Mouse (Mus musculus) cerebellum, postnatal 4 days (tissue): Measurements from ENCODE around the gene Rnf213.

Experiments
- DNase-seq, 2 experiments: peaks; one replicate each; pipeline ENCODE4 v3.0.0; 2022; ENCODE audit warnings: low spot score in 2 of 2, mixed read lengths in 1 of 2

The Rnf213 gene

GRCm38 (mm10) chr11:119514967-119515636, 122.2 kb downstream of the Rnf213 start:
- peak; percentile 60 to 89 for DNase-seq

GRCm38 (mm10) chr11:119515823-119516676, 123.2 kb downstream of the Rnf213 start:
- DNase-seq: no peak

- DNase-seq: no peak
Measured at GRCm38 (mm10) chr11:119516677-119517361, 123.9 kb downstream of the Rnf213 start.

- DNase-seq: no peak
Measured at GRCm38 (mm10) chr11:119519387-119519786, 126.5 kb downstream of the Rnf213 start.

GRCm38 (mm10) chr11:119520005-119520712, 127.3 kb downstream of the Rnf213 start:
- DNase-seq: no peak

GRCm38 (mm10) chr11:119520713-119521063, 127.8 kb downstream of the Rnf213 start:
- DNase-seq: no peak

- DNase-seq: no peak
Measured at GRCm38 (mm10) chr11:119521920-119522710, 129.2 kb downstream of the Rnf213 start.

GRCm38 (mm10) chr11:119522779-119523178, 129.9 kb downstream of the Rnf213 start:
- peak; percentile 51 to 88 for DNase-seq

- DNase-seq: no peak
Measured at GRCm38 (mm10) chr11:119523392-119523791, 130.5 kb downstream of the Rnf213 start.

- peak in 1 of 2 experiments; percentile 83 for DNase-seq
Measured at GRCm38 (mm10) chr11:119524545-119524949, 131.6 kb downstream of the Rnf213 start.

GRCm38 (mm10) chr11:119526068-119526966, 133.4 kb downstream of the Rnf213 start:
- no peak for DNase-seq

- no peak for DNase-seq
Measured at GRCm38 (mm10) chr11:119528930-119529329, 136.0 kb downstream of the Rnf213 start.

- peak in 1 of 2 experiments; percentile 58 for DNase-seq
Measured at GRCm38 (mm10) chr11:119532460-119532859, 139.6 kb downstream of the Rnf213 start.

- no peak for DNase-seq
Measured at GRCm38 (mm10) chr11:119533745-119534144, 140.8 kb downstream of the Rnf213 start.
